8 mouse cellular contexts compared by ENCODE assay signal in genomic region chr9:101073041-101073986, GRCm38 (mm10). TPM values are rescaled to one million over a fixed set of nuclear protein-coding genes. Genes with fewer than 3 reads are reported as not detected.
A peak's percentile ranks its signal among the peaks of the same experiment; 100 is the strongest.
DNase-seq lines count a peak whose midpoint lies in the region; ATAC-seq lines count a peak whose summit lies in the region.

No protein-coding gene starts in this region.

- peak; percentile 99 for DNase-seq in Muller cell, postnatal 12 days (ENCODE audit: inconsistent ontology term)
- peak; percentile 99 for DNase-seq in cerebellum, adult 9-11 months
- peak; percentile 96 to 99 for DNase-seq in frontal cortex, adult 2 months (ENCODE audit: extremely low spot score in 1 of 2, low spot score in 1 of 2)
- peak; percentile 98 to 99 for DNase-seq in layer of hippocampus, postnatal 14 days (ENCODE audit: low spot score in 2 of 2)
- DNase-seq in lung, postnatal 14 days: peak; percentile 99
- peak; percentile 98 for DNase-seq in retina, adult 2 months (ENCODE audit: low read depth, low spot score)
- peak; percentile 98 to 99 for DNase-seq in thymus, postnatal 36 days

- peak overlapping the region; percentile 98 for H3K4me3 ChIP-seq in hindbrain, embryonic 12.5 days

- no peaks in the 10 kb centered on the region for H3K27me3 ChIP-seq in hindbrain, embryonic 12.5 days

- peak; percentile 94 for ATAC-seq in hindbrain, embryonic 12.5 days (ENCODE audit: low FRiP score)

- H3K9me3 ChIP-seq in hindbrain, embryonic 12.5 days (replicated peaks): no peaks in the 10 kb centered on the region; the same call in 1 of the 2 replicates

- peak overlapping the region; percentile 98 for H3K9ac ChIP-seq in hindbrain, embryonic 12.5 days

- WGBS in hindbrain, embryonic 12.5 days: 2% methylated on average over 60 of the region's 65 CpGs

- H3K4me2 ChIP-seq in hindbrain, embryonic 12.5 days (replicated peaks): peak overlapping the region; percentile 76

- H3K27ac ChIP-seq in hindbrain, embryonic 12.5 days: peak overlapping the region; percentile 100

- peaks cover 12% of the 10 kb centered on the region for H3K4me1 ChIP-seq in hindbrain, embryonic 12.5 days

- H3K36me3 ChIP-seq in hindbrain, embryonic 12.5 days: no peaks in the 10 kb centered on the region

RNA-seq across cellular contexts. Expression of gene Msl2, which starts 0.6 kb away (rescaled TPM):
- polyA plus RNA-seq in frontal cortex, adult 2 months (2012; rRNA removed): 27.3 and 27.4 TPM in 2 replicates
- polyA plus RNA-seq in hindbrain, embryonic 12.5 days (2016; fragmentation: Nextera tagmentation; extraction: Ambion mirVana): 9.6 and 11.7 TPM in 2 replicates
- 10 to 100 TPM; 55.4 to 55.7 TPM for total RNA-seq in layer of hippocampus, postnatal 14 days (2021)

RNA-seq across cellular contexts. Expression of gene Pccb, which starts 38.6 kb away (rescaled TPM):
- polyA plus RNA-seq in frontal cortex, adult 2 months (2012; rRNA removed): 61.2 and 69.8 TPM in 2 replicates
- 19.2 and 21.5 TPM in 2 replicates for polyA plus RNA-seq in hindbrain, embryonic 12.5 days (2016; fragmentation: Nextera tagmentation; extraction: Ambion mirVana)
- 10 to 100 TPM; 49.8 to 52.4 TPM for total RNA-seq in layer of hippocampus, postnatal 14 days (2021)

Comparison
In these comparisons a context has a peak if more than half of its experiments do, and no peak if none do; other contexts are left out.
1. Peak in every context shown above with its lines: DNase-seq, ATAC-seq, H3K4me3 ChIP-seq and H3K27ac ChIP-seq.